Mouse (Mus musculus): ENCODE measurements around the gene Armc9.

Armc9 gene

DNA sequence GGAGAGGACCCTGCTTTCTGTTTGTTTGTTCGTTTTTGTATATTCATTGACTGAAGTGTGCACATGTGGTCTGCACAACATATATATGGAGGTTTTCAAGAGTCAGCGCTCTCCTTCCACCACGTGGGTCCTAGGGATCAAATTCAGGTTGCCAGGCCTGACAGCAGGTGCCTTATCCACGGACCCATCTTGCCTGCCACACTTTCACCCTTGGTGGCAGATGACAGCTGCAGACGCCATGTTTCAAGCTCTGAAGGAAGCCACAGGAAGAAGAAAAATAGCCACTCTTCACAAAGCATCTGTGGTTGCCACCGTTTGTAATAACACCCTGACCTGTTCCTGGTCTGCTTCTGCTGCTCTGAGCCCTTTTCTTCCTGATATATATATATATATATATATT lies 130.7 kb downstream of the Armc9 start:
- DNase-seq, result no peak

GRCm38 (mm10) chr1:86287473-86287872 lies 132.9 kb downstream of the Armc9 start:
- DNase-seq, result no peak

GRCm38 (mm10) chr1:86290452-86290851 lies 135.9 kb downstream of the Armc9 start:
- no peak for DNase-seq

DNA sequence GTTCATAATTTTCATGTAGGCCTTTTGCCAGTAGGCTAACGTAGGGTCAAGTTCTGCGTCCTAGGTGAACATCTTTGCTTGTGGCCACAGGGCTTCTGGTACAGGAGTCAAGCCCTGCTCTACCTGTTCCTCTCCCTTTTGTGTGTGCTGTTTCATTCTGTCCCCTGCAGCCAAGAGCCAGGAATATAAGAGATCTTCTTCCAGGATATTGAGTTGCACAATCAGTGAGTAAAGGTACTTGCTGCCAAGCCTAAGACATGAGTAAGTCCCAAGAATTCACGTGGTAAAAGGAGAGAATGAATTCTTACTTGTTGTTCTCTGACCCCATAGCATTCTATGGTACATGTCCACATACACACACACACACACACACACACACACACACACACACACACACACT lies 138.5 kb downstream of the Armc9 start:
- DNase-seq, result no peak

- DNase-seq, result no peak
Observed at GRCm38 (mm10) chr1:86293868-86294267, 139.3 kb downstream of the Armc9 start.

DNA sequence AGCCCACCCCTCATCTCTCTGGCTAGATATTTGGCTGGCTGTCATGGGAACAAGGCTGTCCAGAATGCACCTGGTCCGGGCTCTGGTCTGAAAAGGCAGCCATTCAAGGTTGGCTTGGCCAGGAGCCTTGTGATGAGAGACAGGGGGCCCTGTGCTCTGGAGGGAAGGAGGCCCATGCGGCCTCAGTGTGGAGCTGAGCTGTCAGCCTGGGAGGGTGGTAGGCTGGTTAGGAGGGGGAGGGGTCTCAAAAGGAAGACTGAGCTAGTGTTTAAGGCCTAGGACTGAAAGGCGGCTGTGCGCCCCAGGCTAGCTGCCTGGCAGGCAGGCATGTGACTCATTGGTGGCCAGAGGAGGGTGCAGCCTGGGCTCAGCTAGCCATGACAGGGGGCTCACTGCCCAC lies 139.9 kb downstream of the Armc9 start:
- no peak for DNase-seq

- DNase-seq, result no peak
Observed at GRCm38 (mm10) chr1:86300093-86300492, 145.5 kb downstream of the Armc9 start.

- DNase-seq, result no peak
Observed at GRCm38 (mm10) chr1:86300731-86301130, 146.2 kb downstream of the Armc9 start.

DNA sequence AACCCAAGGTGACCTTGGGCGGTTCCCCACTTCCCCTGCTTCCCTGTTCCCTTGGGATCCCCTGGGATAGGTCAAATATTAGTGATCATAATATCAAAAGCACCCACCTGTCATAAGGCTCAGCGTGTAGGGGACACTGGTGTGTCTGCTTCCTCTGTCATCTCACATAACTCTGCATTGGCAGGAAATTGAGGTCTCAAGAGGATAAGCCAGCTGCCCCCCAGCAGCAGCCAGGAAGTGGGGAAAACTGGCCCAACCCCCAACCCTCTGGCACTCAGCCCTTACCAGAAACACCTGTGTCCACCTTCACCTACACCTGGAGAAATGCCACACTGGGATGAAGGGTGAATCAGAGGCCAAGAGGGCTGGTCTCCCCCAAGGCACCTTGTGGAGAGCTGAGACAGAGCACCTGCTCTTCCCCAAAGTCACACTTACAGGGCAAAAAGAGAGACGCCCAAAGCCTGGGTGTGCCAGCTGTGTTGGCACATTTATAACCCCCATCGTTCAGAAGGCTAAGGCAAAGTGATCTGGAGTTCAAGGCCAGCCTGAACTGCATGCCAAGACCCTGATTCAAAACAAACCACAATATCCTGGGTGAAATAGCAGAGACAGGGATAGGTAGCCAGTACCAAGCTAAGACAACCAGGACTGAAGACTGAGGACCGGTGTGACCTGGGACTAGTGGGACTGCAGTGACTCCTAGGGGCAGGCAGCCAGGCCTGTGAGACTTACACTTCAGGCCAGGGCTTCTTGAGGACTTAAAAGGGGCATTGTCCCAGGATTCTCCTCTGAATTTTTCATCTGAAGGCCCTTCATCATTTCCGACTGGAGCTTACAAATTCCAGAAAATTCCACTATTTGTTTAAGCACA lies 146.9 kb downstream of the Armc9 start:
- DNase-seq, result no peak

DNA sequence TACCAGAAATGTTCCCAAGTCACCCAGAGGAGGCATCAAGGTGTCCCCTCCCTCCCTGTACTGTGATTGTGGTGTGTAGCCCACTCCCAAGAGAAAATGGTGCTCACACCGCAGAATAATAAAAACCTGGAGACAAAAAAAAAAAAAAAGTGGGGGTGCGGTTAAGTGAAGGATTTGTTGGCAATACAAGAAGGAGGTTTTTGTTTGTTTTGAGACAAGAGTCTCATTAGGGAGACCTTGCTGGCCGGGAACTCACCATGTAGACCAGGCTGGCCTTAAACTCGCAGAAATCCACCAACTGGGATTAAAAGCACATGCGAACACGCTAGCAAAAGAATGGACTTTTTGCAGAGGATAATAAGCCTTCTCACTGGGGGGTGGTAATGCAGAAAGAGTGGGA lies 148.0 kb downstream of the Armc9 start, which contains the start of gene B3gnt7:
TSS of gene B3gnt7 (plus strand) at position 301 of the 400 bp plus-strand sequence.
- DNase-seq, result no peak

DNA sequence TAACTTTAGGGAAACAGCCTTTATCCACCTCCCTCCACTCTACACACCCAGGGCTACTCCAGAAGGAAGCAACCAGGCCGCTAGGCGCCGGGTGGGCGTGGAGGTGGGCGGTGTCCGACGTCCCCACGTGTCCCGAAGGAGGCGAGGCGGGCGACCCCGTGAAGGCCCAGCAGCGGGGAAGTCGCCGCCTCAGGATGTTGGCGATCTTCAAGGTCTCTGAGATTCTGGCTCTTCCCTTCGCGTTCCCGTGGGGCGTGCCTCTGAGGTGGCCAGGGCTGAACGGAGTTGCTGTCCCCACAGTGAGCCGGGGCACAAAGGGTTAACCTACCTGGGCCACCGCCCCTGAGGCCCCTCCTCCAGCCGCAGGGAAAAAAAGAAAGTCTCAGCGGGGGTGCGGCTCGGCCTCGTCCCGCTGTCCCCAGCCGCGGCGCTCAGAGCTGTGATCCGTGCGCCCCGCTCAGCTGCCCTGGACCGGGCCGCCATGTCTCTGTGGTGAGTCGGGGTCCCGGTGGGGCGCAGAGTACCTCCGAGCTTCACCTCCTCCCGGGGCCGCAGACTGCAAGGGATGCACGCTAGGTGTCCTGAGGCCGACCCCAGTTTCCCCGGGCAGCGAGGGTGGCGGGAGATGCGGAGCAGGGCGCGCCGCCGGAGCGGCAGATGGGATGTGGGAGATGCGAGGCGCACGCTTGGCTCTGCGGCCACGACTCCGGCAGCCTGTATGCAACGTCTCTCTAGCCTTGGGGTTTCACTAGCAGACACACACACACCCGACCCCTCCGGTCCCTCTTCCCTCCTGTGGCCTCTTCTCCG lies 148.7 kb downstream of the Armc9 start:
- DNase-seq, result peak; percentile 54 to 70

DNA sequence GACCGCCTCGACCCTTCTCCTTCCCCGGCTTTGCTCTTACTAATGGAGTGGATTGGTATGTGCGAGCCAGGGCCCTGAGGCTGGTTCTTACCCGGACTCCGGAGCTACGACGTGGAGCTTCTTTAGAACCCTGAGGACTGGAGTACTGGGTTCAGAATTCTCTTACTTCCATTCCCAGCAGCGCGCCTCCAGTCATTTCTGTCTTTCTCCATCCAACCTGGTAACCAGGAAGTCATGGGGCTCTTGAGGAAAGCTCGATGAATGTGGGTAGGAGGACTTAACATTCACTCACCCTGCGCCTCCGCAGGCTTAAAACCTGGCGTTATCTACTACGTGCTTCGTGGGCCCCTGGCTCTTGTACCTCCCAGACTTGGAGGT lies 149.3 kb downstream of the Armc9 start:
- DNase-seq, result no peak

DNA sequence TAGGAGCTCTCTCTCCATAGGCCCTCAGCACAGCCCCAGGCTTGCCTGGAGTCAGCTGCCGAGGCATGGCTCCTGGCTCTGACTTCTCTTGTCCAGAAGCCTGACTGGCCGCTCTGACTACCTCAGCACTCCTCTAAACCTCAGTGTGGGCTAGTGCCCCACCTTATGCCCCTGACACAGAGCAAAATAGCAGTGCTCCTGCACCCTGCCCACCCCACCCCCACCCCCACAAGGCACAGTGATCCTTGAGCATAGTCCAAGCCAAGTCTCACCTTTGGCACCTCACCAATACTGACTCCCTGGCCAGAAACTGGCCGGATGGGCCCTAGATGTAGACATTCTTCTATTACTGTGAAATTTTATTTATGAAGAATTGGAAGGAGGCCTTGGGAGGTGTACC lies 152.1 kb downstream of the Armc9 start:
- DNase-seq, result no peak

- DNase-seq, result no peak
Observed at GRCm38 (mm10) chr1:86307177-86307762, 152.7 kb downstream of the Armc9 start.

DNA sequence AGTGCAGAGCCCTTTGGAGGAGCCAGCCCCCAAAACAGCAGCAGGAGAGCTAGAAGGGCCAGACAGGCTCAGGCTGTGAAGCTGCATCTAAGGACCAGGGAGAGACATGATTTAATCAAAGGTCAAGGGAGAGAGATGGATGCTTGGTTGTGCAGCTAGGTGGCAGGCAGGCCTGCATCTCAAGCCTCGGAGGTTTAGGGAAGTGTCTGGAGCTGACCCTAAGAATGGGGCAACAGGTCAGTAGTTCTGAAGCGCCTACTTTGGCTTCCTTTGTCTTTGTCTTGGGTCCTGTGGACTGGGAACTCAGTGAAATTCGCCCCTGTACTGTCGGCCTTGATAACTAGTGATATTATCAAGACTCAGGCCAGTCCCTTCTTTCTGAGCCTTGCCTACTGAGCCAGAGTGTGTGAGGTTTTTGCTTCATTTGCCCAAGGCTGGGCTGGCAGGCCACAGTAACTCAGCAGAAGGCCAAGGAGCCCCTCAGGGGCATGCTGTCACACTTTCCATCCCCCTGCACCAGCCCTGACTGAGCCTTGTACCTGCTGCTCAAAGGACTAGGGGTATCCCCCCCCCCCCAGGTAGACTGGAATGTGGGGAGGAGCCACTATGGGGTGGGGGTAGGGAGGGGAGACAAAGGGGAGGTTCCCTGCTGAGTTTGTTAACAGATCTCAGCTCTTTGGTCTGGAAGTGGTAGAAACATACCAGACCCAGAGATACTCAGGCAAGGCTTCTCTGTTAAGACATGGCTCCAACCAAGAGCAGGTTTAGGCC lies 153.5 kb downstream of the Armc9 start:
- DNase-seq, result no peak

- no peak for DNase-seq
Observed at GRCm38 (mm10) chr1:86309270-86309833, 154.8 kb downstream of the Armc9 start.

DNA sequence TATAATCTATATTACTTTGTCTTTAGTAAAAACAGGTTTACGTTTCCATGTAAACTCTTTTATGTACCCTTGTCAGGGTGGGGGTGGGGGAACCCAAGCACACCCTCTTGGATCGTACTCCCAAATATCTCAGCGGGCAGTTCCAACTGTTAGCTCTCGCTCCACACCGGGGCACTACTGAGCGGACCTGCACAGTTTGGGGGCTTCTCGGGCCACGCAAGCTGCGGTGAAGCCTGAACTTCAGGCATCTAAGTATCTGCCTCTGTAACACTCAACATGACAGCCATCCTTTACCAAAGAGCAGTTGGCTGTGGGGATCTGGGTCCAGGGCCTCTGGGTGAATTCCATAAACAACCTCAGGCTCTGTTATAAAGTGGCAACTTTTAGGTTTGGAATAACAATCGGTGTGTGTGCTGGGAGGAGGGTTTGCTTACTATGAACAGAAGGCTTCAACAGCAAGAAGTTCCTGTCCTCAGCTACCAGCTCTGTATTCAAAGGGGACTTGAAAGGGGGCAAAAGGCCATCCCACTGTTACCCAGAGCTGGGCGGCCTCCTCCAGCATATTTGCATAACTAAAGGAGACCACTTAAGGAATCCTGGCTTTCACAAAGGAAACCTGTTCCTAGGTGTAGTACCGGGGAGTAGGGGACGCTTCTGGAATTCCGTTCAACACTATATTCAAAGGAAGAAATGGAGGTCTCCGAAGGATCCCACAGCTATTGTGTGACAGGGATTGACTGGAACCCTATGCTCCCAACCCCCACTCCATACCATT lies 156.1 kb downstream of the Armc9 start:
- DNase-seq, result no peak

DNA sequence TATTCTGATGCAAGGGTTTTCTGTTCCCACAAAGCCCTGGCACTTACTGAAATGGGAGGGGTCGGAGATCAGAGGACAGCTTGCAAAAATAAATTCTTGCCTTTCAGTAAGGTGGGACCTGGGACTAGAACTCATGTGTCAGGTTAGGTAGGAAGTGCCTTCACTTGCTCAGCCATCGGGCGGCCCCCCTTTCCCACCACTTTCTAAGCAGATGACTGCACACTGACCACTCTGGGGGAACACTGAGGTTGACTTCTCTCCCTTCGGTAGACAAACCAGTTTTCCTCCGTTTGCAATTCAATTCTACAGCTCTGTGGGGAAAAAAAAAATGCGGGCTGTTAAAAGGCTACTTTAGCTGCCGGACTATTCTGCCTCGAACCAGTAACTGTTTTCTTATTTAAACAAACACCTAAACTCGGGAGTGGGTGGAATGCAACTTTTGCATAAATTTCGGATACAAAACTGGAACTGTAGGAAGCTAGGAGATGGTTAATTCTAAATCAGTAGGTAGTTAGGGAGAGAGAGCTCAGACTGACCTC lies 157.0 kb downstream of the Armc9 start:
- DNase-seq, result no peak

DNA sequence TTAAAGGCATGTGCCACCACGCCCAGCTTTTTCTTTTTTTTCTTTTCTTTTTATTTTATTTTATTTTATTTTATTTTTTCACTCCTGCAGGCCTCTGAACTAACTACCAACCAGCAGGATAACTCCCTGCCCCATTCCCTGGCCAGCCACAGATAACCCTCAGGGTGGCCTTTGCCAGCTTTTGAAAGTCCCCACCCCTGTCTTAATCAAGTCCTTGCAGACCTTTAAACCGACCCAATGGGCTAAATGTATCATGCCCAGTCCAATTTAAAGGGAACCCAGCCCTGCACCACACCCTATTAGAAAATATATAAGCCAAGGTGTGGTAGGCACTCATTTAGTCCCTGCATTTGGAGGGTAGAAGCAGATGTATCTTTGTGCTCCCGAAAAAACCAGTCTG lies 157.7 kb downstream of the Armc9 start:
- DNase-seq, result no peak

GRCm38 (mm10) chr1:86313096-86313771 lies 158.7 kb downstream of the Armc9 start:
- peak in 1 of 2 experiments; percentile 26 for DNase-seq

GRCm38 (mm10) chr1:86313772-86314125 lies 159.2 kb downstream of the Armc9 start:
- peak; percentile 31 to 54 for DNase-seq
